Mouse (Mus musculus): Measurements from ENCODE around the gene Caprin1. TPM values are rescaled to one million over a fixed set of nuclear protein-coding genes. Genes with fewer than 3 reads are reported as not detected.

Gene Caprin1
- total RNA-seq, 2 experiments from 2014 or later, result 354 to 414 TPM

DNA sequence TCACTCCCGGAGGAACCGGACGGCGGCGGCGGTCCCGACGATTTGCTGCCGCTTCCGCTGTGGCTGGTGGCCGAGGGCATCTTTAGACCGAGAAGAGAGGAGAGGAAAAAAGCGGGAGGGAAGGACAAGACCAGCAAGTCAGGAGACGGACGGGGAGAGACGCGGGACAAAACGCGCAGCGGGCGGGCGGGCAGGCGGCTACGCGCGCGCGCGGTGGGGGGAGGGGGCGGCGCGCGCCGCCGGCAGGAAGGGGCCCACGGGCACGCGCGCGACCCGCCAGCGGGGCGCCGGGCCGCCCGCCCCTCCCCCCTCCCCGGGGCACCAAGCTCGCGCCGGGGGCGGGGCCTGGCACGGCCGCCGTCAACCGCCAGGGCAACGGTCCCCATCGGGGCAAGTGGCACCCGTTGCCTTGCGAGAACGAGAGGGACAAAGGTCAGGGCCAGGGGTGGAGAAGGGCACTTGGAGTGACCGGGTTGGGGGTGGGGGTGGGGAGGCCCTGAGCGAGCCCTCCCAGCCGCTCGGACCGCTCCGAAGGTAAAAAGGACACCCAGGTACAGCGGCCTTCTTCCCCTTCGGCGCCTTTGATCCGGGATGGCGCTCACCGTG lies 485 bp downstream of the Caprin1 start:
- DNase-seq, result peak; percentile 94

DNA sequence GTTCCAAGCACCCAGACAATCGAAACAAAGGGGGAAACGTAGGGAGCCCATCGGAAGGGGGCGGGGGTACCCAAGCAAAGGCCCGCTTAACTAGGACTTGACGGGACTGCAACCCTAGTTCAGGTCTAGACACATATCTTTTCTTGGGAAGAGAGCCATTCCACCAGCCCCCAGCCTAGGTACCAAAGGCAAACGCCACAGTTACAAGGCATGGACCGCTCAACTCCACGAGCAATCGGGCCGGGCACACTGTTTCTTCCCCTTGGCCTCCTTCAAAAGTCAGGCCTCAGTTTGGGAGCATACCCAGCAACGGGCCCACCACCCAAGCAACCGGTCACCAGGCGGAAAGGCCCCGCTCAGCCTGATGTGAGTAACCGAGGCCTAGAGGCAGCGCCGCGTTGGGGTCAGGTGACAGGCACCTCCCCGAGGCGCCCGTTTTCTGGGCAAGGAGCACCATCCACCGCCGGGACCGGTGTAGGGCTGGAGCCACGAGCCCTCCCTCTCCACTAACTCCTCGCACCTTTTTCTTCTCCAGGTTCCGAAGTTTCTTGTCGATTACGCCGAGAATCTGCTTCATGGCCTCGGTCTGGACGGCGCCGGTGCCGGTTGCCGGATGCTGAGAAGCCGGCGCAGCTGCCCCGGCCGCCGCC lies 1.1 kb downstream of the Caprin1 start:
- peak; percentile 73 for DNase-seq

DNA sequence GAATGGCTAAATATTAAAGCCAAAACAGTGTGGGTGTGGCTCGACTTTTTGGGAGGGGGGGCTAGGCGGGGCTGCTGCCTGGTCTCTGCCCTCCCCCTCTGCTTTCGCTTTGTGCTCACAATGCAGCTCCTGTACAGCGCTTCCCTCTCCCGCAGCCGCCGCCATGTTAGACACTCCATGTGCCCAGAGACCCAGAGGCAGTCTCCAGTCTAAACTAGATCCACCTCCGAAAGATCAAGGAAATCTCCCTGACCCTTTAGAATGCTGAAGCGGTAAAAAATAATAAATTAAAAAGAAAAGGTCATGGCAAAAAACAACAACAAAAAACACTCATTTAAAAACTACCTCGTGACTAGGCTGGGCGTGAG lies 1.6 kb downstream of the Caprin1 start:
- peak; percentile 88 for DNase-seq

DNA sequence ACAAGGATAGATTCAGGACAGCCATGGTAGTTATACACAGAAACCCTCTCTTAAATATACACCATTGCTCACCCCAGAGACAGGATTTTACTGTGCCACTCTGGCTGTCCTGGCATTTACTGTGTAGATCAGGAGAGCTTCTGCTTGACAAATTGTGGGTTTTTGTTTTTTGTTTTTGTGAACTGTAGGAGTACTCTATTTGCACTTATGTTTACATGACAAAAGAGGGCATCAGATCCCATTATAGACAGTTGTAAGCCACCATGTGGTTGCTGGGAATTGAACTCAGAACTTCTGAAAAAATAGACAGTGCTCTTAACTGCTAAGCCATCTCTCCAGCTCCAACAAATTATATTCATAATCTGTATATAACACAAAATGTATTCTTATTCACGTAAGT lies 5.4 kb downstream of the Caprin1 start:
- no peak for DNase-seq

GRCm38 (mm10) chr2:103785735-103786134 lies 11.7 kb downstream of the Caprin1 start:
- DNase-seq, result no peak

DNA sequence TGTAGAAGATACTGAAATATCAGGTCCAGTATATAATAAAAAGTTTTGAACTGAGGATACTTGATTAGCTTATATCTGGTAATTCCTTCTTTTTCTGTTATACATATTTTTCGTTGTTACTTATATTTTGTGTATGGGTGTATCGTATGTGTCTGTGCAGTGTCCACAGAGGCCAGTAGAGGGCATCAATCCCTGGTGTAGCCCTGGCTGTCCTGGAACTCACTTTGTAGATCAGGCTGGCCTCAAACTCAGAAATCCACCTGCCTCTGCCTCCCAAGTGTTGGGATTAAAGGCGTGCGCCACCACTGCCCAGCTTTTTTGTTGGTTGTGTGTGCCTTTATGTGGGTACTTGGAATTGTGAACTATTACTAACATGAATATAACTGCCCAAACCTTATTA lies 12.8 kb downstream of the Caprin1 start:
- no peak for DNase-seq

GRCm38 (mm10) chr2:103762492-103762891 lies 35.0 kb downstream of the Caprin1 start:
- DNase-seq, result no peak

DNA sequence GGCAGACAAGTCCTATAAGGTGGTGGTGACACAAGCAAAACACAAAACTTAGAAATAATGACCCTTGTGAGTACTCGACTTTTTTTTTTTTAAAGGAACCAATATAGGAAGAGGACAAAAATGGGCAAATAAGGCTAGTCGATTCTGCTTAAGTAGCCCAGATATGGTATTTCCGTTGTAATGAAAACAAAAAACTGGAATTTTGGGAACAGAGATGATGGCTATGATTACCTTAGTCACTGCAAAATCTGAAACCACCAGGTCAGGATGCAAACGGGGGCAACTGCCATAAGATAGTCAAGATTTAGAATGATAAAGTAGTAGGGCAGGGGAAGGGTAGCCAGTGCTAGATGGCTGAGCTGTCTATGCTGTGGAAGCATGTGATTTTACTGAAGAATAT lies 35.5 kb downstream of the Caprin1 start:
- no peak for DNase-seq

GRCm38 (mm10) chr2:103760906-103761716 lies 36.3 kb downstream of the Caprin1 start, which contains the start of gene Nat10:
TSS of gene Nat10 (minus strand) at chr2:103761270.
- peak; percentile 98 for DNase-seq

- no peak for DNase-seq
Observed at GRCm38 (mm10) chr2:103760421-103760820, 37.0 kb downstream of the Caprin1 start.

- no peak for DNase-seq
Observed at GRCm38 (mm10) chr2:103755458-103756085, 41.9 kb downstream of the Caprin1 start.

GRCm38 (mm10) chr2:103754614-103755013 lies 42.8 kb downstream of the Caprin1 start:
- DNase-seq, result no peak

- no peak for DNase-seq
Observed at GRCm38 (mm10) chr2:103751771-103752170, 45.7 kb downstream of the Caprin1 start.

GRCm38 (mm10) chr2:103749091-103749490 lies 48.4 kb downstream of the Caprin1 start:
- no peak for DNase-seq

DNA sequence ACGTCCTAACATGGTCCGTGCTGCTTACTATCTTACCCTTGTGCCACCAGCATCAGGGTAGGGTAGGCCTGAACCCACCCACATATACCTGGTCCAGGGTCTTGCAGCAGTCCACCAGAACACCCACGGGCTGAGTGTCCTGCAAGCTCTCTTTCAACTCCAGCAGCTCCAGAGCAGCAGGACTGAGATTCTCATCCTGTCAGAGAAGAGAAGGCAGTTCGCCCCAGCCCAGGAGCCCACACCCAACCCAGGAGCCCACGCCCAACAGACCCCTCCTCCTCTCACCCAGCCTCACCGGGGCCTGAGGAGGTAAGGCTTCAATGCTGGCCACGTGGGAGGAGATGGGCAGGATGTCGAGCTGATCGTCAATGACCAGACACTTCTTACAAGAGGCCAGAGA lies 49.6 kb downstream of the Caprin1 start:
- DNase-seq, result no peak

DNA sequence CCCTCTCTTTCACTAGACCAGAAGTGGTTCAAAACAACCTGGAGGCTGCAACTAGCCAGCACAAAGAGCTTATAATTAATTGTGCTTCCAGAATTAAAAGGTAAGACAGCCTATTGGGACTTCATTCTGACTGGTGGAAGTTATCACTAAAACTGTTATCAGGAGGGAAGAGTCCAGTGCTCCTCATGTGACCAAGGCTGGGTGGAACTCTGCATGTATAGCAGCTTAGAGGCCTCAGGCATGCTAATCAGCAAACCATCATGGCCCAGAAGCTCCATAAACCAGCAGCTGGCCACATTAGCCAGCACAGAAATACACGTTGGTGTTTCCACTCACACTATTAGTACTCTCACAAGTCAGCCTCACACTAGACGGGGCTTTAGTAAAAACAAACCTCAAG lies 50.7 kb downstream of the Caprin1 start:
- no peak for DNase-seq

DNA sequence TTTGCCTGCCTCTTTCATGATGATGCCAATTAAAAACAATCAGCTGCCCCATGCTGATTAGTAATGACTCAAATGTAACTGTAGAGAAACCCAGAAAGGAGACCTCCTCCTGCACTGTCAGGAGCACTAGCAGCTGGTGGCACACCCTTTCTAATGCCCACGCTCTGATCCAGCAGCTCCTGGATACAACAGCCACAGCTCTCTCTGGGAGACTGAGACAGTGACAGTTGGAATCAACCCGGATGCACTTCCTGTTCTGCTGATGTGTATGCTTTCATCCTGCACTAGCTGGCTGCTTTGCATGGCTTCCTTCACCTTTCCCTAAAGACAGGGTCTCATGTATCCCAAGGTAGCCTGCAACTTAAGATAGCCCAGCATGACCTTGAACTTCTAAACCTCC lies 51.4 kb downstream of the Caprin1 start:
- DNase-seq, result no peak

- DNase-seq, result peak; percentile 79
Observed at GRCm38 (mm10) chr2:103745481-103745880, 52.0 kb downstream of the Caprin1 start.

DNA sequence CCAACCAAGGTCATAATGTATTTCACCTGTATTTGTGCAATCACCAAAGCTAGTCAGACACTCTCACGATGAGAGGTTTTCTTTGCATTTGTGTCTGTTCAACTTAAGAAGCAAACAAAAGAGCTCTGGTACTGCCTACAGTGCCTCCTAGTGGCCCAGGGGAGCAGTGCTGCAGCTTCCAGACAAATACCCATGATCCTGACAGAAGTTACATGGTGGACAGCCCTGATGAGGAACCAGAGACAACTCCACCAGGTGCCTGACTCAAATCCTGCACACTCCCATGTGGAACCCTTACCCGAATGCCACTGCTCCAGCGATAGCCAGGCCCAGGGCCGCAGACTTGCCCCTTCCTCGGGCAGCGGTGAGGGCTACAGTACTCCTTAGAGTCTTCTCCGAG lies 53.5 kb downstream of the Caprin1 start:
- DNase-seq, result peak; percentile 71

DNA sequence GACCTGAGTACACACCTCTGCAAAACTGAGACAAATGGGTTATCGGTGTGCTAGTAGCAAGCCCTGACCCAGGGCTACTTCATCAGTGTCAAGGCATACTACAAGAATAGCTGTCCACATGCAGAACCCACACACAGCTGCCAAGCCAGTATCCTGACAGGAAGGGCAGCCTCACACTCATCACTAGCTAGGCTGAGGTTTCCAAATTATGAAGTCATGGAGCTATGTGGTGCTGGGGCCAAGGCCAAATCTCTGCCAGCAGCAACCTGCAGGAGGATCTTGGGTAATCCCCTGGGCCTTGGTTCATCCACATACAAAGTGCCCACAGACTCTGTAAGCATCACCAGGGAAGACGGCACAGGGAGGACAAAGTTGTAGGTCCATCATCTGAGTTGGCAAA lies 53.9 kb downstream of the Caprin1 start:
- DNase-seq, result peak; percentile 36

GRCm38 (mm10) chr2:103742821-103743220 lies 54.6 kb downstream of the Caprin1 start:
- no peak for DNase-seq

- DNase-seq, result no peak
Observed at GRCm38 (mm10) chr2:103731423-103731822, 66.0 kb downstream of the Caprin1 start.

GRCm38 (mm10) chr2:103730999-103731398 lies 66.5 kb downstream of the Caprin1 start:
- no peak for DNase-seq
